Mouse (Mus musculus) megakaryocyte, embryonic 14.5 days (primary cell): Measurements from ENCODE around the gene Tubal3. TPM values are rescaled to one million over a fixed set of nuclear protein-coding genes. Genes with fewer than 3 reads are reported as not detected.
A peak's percentile ranks its signal among the peaks of the same experiment; 100 is the strongest.

Source experiments
- H3K27me3 ChIP-seq: replicated peaks from 2 replicates; pipeline ENCODE3; 2012; ENCODE audit warnings: inconsistent platforms
- H3K36me3 ChIP-seq: replicated peaks from 2 replicates; pipeline ENCODE3; 2012; ENCODE audit warnings: low read length, inconsistent platforms, mixed read lengths
- H3K4me1 ChIP-seq: 2 replicates; pipeline ENCODE4 v1.6.1; 2012; ENCODE audit warnings: inconsistent platforms
- H3K4me3 ChIP-seq: replicated peaks from 2 replicates; pipeline ENCODE3; 2012; ENCODE audit warnings: moderate library complexity, mild to moderate bottlenecking, inconsistent platforms
- H3K9me3 ChIP-seq: 2 replicates; pipeline ENCODE4 v1.6.1; 2012; ENCODE audit warnings: inconsistent platforms
- FLI1 ChIP-seq: IDR thresholded peaks from 2 replicates; pipeline ENCODE4 v1.6.1; 2012; ENCODE audit warnings: low read length, inconsistent platforms, mixed read lengths
- GATA1 ChIP-seq: IDR thresholded peaks from 3 replicates; pipeline ENCODE4 v1.6.1; 2012; ENCODE audit warnings: mixed read lengths, low read length, inconsistent platforms, borderline replicate concordance
- polyA plus RNA-seq: library from polyadenylated mRNA; stranded (reverse); fragments of >175 nt; gene quantifications from 2 replicates; pipeline ENCODE4 v1.2.3, GENCODE M21; 2012; ENCODE audit warnings: low replicate concordance; ENCODE audit not compliant: insufficient read depth

Tubal3 gene
- not detected in 2 replicates for polyA plus RNA-seq

DNA sequence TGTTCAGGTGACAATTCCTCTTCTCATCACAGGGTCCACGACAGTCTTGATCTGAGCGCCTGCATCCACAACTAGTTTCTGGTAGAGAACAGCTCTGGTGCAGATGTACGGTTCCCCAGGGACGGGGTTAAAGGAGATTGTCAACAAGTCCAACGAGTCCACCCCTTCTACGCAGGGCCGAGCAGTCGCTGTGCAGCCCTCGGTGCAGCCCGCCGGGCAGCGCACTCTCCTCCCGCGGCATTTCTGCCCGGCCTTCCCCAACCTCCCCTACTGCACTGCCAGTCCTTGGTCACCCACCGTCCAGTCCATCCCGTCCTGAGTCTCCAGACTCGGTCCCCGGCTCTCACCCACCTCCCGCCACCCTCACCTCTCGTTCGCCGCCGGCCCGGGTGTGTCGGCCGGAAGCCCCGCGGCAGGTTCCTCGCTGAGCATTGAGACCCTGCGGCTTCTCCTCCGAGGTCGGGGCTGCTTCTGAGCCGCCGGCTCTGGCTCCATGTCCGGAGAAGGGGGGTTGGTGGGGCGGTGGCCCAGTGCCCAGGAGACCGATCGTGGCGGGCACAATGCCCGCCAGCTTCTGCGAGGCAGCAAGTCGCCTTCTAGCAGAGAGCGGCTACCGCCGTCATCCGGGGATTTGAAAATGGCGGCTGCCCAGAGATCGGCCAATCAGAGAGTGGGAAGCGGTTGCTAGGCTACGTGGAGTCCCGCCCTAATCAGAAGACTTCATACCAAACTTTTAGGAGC, at the start of gene Tubal3, which contains the start of gene Net1:
TSS of gene Tubal3 (plus strand) at position 704 of the 741 bp plus-strand sequence.
TSS of gene Net1 (minus strand) at position 650 of the 741 bp plus-strand sequence.
- Histone ChIP-seq H3K36me3 (peaks cover 16% of the 10 kb centered on the region), H3K27me3 (no peaks in the 10 kb centered on the region), H3K9me3 (no peaks in the 10 kb centered on the region), H3K4me1 (peaks cover 17% of the 10 kb centered on the region), H3K4me3 (peak within 1 kb of the TSS; percentile 98)
- TF ChIP-seq GATA1, result no peak
- no peak for TF ChIP-seq FLI1

DNA sequence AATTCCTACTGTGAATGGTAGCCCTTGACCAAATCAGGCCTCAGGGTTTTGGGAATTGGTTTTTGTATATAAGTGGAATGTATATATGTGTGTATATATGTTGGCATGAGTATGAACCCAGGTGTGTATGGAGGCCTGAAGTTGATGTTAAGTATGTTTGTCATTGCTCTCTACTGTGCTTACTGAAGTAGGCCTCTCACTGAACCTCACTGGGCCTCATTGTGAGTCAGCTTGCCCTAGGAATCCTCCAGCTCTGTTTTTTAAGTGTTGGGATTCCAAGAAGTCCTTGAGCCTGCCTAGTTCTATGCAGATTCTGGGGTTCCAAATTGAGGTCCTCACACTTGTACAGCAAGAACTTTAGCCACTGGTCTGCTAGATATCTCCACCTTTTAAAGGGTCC, 48.2 kb upstream of the Tubal3 start:
- peaks cover 38% of the 10 kb centered on the region for H3K4me1 ChIP-seq
- no peak for TF ChIP-seq GATA1
- no peak for TF ChIP-seq FLI1

DNA sequence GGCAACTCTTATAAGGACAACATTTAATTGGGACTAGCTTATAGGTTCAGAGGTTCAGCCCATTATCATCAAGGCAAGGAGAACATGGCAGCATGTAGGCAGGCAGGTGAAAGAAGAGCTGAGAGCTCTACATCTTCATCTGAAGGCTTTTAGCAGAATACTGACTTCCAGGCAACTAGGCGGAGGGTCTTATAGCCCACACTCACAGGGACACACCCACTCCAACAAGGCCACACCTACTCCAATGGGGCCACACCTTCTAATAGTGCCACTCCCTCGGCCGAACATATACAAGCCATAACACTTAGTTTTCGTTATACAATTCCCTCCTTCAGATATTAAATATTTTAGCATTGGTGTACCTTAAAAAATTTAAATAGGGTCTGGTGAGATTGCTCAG, 45.2 kb upstream of the Tubal3 start:
- Histone ChIP-seq H3K4me1 (peaks cover 30% of the 10 kb centered on the region), H3K27me3 (peaks cover 5% of the 10 kb centered on the region), H3K36me3 (no peaks in the 10 kb centered on the region), H3K9me3 (peaks cover 5% of the 10 kb centered on the region; the same call in 1 of the 2 replicates), H3K4me3 (no peak overlapping the region)
- TF ChIP-seq FLI1 (no peak), GATA1 (no peak)

More for the DNA sequence above, 48.2 kb upstream of the Tubal3 start:
- H3K36me3 ChIP-seq, result no peaks in the 10 kb centered on the region
- H3K4me3 ChIP-seq, result no peak overlapping the region
- H3K27me3 ChIP-seq, result peaks cover 10% of the 10 kb centered on the region
- peaks cover 5% of the 10 kb centered on the region; the same call in 1 of the 2 replicates for H3K9me3 ChIP-seq

DNA sequence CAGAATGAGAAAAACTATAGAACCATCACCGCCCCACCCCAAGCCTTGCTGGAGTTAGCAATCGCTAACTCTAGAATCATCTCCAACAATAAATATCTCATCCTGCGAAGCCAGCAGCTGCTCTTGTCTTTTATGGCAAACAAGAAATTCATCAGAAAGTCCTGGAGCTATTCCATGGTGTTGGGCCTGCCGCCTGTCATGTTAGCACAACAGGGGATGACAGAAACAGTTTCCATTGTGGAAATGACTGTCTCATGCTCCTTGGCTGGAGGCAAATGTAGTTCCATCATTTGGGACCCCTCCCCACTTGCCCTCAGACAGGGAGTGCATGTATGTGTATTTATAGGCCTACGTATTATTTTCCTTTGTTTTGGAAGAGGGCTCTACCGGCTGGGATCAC, 41.6 kb upstream of the Tubal3 start:
- Histone ChIP-seq H3K9me3 (peaks cover 5% of the 10 kb centered on the region; the same call in 1 of the 2 replicates), H3K36me3 (peaks cover 10% of the 10 kb centered on the region), H3K4me3 (no peak overlapping the region), H3K27me3 (peaks cover 7% of the 10 kb centered on the region), H3K4me1 (peaks cover 15% of the 10 kb centered on the region)
- no peak for TF ChIP-seq FLI1
- TF ChIP-seq GATA1, result no peak

DNA sequence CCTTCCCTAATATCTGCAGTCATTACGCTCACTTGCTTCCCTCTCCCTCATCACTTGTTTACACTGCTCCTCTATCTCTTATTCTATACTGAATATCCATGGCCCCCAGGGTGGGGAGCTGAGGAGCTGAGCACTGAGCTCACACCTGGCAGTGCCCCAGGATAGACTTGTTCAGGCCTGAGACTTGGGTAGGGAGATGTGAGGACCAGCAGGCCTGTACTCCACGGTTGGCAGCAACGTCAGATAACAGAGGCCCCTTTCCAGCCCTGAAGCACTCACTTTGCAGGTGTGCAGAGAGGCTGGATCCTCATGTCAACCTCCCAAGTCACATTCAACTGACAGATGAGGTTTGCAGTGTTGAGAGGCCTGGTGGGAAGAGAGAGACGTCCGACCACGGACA, 40.9 kb upstream of the Tubal3 start:
- H3K9me3 ChIP-seq, result peaks cover 5% of the 10 kb centered on the region; the same call in 1 of the 2 replicates
- H3K4me3 ChIP-seq, result no peak overlapping the region
- H3K4me1 ChIP-seq, result peaks cover 12% of the 10 kb centered on the region
- H3K36me3 ChIP-seq, result peaks cover 17% of the 10 kb centered on the region
- TF ChIP-seq GATA1 (no peak), FLI1 (no peak)
- peaks cover 7% of the 10 kb centered on the region for H3K27me3 ChIP-seq

DNA sequence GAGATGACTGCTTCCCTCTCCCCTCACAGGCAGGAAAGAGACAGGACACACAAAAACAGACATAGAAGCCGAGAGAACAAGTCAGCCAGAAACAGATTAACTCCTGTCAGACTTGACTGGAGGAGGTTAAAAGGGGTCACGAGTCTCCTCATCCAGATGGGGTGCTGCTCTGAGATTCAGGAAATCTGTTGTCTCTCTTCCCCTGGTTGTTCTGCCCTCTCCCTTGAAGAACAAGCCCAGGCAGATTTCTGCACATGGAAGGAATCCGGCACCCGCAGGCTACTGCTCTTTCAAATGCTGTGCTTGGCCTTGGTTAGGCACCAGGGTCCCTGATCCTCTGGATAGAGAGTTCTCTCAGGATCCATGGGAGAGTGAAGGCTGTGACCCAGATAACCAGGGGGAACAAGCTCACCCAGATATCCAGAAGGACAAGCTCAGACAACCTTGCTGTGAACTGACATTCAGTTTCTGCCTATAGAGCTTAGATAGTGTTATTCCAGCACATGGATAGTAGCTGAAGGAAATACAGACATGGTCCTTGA, 40.3 kb upstream of the Tubal3 start:
- peaks cover 5% of the 10 kb centered on the region; the same call in 1 of the 2 replicates for H3K9me3 ChIP-seq
- peaks cover 19% of the 10 kb centered on the region for H3K36me3 ChIP-seq
- no peak overlapping the region for H3K4me3 ChIP-seq
- TF ChIP-seq GATA1 (no peak), FLI1 (no peak)
- peaks cover 7% of the 10 kb centered on the region for H3K27me3 ChIP-seq
- H3K4me1 ChIP-seq, result peaks cover 12% of the 10 kb centered on the region

DNA sequence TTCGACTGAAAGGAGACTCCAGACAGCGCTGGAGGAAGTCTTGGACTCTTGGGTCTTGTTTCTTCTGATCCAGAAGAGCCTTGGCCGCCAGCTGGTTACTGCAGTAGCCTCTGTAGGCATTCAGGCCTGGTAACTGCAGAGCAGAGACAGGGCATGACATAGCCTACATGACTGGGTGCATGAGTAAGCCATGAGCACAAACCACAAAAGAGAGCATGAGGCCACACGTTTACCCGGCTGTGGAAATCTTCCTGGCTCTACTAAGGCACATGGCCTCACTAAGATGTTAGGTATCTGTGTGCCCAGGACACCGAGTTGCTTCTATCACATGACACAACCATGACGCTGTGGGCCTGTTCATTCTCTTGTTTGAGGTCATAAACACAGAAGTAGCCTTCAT, 31.4 kb upstream of the Tubal3 start:
- no peaks in the 10 kb centered on the region for H3K9me3 ChIP-seq
- H3K27me3 ChIP-seq, result no peaks in the 10 kb centered on the region
- no peak overlapping the region for H3K4me3 ChIP-seq
- H3K36me3 ChIP-seq, result peaks cover 72% of the 10 kb centered on the region
- peaks cover 19% of the 10 kb centered on the region for H3K4me1 ChIP-seq
- TF ChIP-seq FLI1, result no peak
- no peak for TF ChIP-seq GATA1

DNA sequence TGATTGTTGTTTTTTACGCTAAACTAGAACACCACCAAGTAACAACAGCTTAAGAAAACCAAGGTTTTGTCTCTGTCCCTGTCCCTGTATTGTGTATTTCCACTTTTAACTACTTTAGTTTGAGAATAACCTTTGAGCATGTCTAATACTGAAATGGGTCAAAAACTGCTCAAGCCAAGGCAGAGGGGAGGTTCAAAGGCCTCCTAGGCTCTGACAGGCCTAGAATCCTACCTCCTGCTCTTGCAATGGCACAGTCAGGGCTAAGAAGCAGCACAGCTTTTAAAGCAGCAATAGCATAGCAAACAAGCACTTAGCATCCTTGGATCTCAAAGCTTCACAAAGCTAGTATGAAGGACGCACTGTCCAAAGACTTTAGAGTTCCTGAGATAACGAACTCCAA, 29.0 kb upstream of the Tubal3 start:
- no peak for TF ChIP-seq FLI1
- TF ChIP-seq GATA1, result no peak
- Histone ChIP-seq H3K36me3 (peaks cover 58% of the 10 kb centered on the region), H3K4me3 (no peak overlapping the region), H3K9me3 (no peaks in the 10 kb centered on the region), H3K27me3 (no peaks in the 10 kb centered on the region), H3K4me1 (peaks cover 30% of the 10 kb centered on the region)

DNA sequence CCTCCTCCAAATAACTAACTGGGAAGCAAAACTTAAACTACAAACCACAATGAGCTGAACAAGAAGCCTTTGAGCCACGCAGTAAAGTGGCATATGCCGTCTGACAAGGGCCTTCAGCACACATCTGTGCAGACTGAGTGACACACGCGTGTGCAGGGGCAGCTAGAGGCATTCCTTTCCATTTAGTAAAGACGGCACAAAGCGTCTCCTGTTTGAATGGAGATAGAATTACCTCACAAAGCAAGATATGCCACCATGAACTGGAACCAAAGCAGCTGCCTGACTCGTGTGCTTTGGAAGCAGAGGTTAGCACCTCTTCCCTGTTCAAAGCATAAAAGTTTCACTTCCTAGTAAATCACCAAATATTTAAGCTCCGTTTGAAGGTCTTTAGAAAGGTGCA, 28.0 kb upstream of the Tubal3 start:
- Histone ChIP-seq H3K4me1 (peaks cover 34% of the 10 kb centered on the region), H3K36me3 (peaks cover 51% of the 10 kb centered on the region), H3K9me3 (no peaks in the 10 kb centered on the region), H3K4me3 (peak overlapping the region; percentile 57), H3K27me3 (no peaks in the 10 kb centered on the region)
- TF ChIP-seq GATA1, result no peak
- no peak for TF ChIP-seq FLI1

DNA sequence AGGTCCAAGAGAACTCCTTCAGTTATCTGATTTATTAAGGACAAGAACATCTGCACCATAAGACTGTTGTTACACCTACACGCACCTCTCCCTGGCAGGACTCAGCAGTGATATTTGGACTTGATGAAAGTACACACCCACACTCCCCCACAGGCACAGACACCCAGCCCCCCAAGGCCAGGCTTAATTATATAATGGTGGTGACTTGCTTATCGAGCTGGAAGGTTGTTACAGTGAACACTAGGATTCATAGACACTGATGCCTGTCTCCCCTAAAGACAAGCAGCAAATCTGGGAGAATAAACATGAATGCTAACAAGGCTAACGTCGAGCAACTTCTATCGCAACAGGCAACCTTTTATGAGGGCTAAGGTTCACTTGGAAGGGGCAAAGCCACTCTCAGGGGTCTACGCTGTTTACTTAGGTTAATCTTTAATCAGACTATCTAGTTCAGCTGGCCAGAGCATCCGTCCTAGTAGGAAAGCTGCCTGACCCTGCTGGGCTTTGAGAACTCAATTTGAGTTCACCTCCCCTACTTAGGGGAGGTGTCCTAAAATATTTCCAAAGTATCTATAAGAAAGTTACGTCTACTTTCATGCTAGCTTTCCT, 26.5 kb upstream of the Tubal3 start:
- H3K36me3 ChIP-seq, result peaks cover 36% of the 10 kb centered on the region
- peaks cover 42% of the 10 kb centered on the region for H3K4me1 ChIP-seq
- peak overlapping the region; percentile 91 for H3K4me3 ChIP-seq
- no peaks in the 10 kb centered on the region for H3K9me3 ChIP-seq
- no peaks in the 10 kb centered on the region for H3K27me3 ChIP-seq
- no peak for TF ChIP-seq FLI1
- no peak for TF ChIP-seq GATA1
